Mouse (Mus musculus) left cerebral cortex, postnatal 14 days (tissue): ENCODE measurements around the gene Ltn1. TPM values are rescaled to one million over a fixed set of nuclear protein-coding genes. Genes with fewer than 3 reads are reported as not detected.

Experiments used
- DNase-seq, 2 experiments: peaks; one replicate each; pipeline ENCODE4 v3.0.0; 2021 to 2022; ENCODE audit warnings: low spot score in 2 of 2, mixed read lengths in 1 of 2
- intact Hi-C: fragments of 180-260 bp; cut with DNase I; formaldehyde crosslinking; loops from one replicate; pipeline ENCODE4 v1.15.1; 2025
- long read RNA-seq, 2 experiments: library from polyadenylated mRNA; stranded (forward); transcript quantifications; one replicate each; pipeline ENCODE4 v2.0.0; 2021
- total RNA-seq, 2 experiments: library from RNA; stranded (reverse); gene quantifications; 2 replicates each; pipeline ENCODE4 v1.2.3; 2021

The Ltn1 gene
- total RNA-seq: 10 to 100 TPM; 47.6 to 48.1 TPM
- long read RNA-seq, experiment 1, full-length matches to known transcripts: 6 of 13 reads
- long read RNA-seq, experiment 1, partial matches to known transcripts: 5 of 13 reads
- long read RNA-seq, experiment 1, other reads (novel, unspliced or antisense): 2 of 13 reads
- long read RNA-seq, experiment 2, full-length matches to known transcripts: 7 of 15 reads
- long read RNA-seq, experiment 2, partial matches to known transcripts: 4 of 15 reads
- long read RNA-seq, experiment 2, other reads (novel, unspliced or antisense): 4 of 15 reads

- DNase-seq: peak; percentile 99
- intact Hi-C loops: no loop called here
Observed at GRCm38 (mm10) chr16:87432033-87432814, at the start of gene Ltn1. Gene Ltn1 (minus strand): TSS chr16:87432612.

- intact Hi-C loops: loop anchor here (5.0 kb wide), 1 partner anchor 48 kb away; no protein-coding TSS in a partner anchor
- DNase-seq: no peak
Observed at GRCm38 (mm10) chr16:87470579-87470978, 38.2 kb upstream of the Ltn1 start.

GRCm38 (mm10) chr16:87458752-87459151 is 26.3 kb upstream of the Ltn1 start:
- intact Hi-C loops: no loop called here
- DNase-seq: no peak

GRCm38 (mm10) chr16:87455180-87455611 is 22.8 kb upstream of the Ltn1 start:
- intact Hi-C loops: loop anchor here (2.0 kb wide), 1 partner anchor 14 kb away; the partner anchor contains the start of gene Rwdd2b
- peak in 1 of 2 experiments; percentile 35 for DNase-seq

GRCm38 (mm10) chr16:87454419-87455179 is 22.2 kb upstream of the Ltn1 start, which contains the start of gene Usp16:
Gene Usp16 (plus strand): TSS chr16:87454703.
- intact Hi-C loops: loop anchor here (2.0 kb wide), 1 partner anchor 14 kb away; the partner anchor contains the start of gene Rwdd2b
- DNase-seq: peak; percentile 93 to 94

- intact Hi-C loops: no loop called here
- no peak for DNase-seq
Observed at GRCm38 (mm10) chr16:87453226-87453625, 20.8 kb upstream of the Ltn1 start.

GRCm38 (mm10) chr16:87445528-87445927 is 13.1 kb upstream of the Ltn1 start:
- intact Hi-C loops: no loop called here
- no peak for DNase-seq

GRCm38 (mm10) chr16:87445110-87445509 is 12.7 kb upstream of the Ltn1 start:
- intact Hi-C loops: no loop called here
- DNase-seq: no peak

GRCm38 (mm10) chr16:87444071-87444470 is 11.7 kb upstream of the Ltn1 start:
- DNase-seq: no peak
- intact Hi-C loops: no loop called here

- intact Hi-C loops: no loop called here
Observed at GRCm38 (mm10) chr16:87443245-87443644, 10.8 kb upstream of the Ltn1 start.

GRCm38 (mm10) chr16:87442291-87442690 is 9.9 kb upstream of the Ltn1 start:
- DNase-seq: peak in 1 of 2 experiments; percentile 55
- intact Hi-C loops: no loop called here

More at GRCm38 (mm10) chr16:87443245-87443644, 10.8 kb upstream of the Ltn1 start:
- no peak for DNase-seq

- DNase-seq: no peak
- intact Hi-C loops: loop anchor here (2.0 kb wide), 1 partner anchor 14 kb away; the partner anchor contains the start of gene Usp16
Observed at GRCm38 (mm10) chr16:87441089-87441488, 8.7 kb upstream of the Ltn1 start.

GRCm38 (mm10) chr16:87440184-87440686 is 7.8 kb upstream of the Ltn1 start, which contains the start of gene Rwdd2b:
Gene Rwdd2b (minus strand): TSS chr16:87440573.
- intact Hi-C loops: loop anchor here (2.0 kb wide), 1 partner anchor 15 kb away; the partner anchor contains the start of gene Usp16
- DNase-seq: peak; percentile 93 to 95

GRCm38 (mm10) chr16:87438697-87439096 is 6.3 kb upstream of the Ltn1 start:
- no peak for DNase-seq
- intact Hi-C loops: no loop called here

- DNase-seq: no peak
- intact Hi-C loops: no loop called here
Observed at GRCm38 (mm10) chr16:87437096-87437495, 4.7 kb upstream of the Ltn1 start.

GRCm38 (mm10) chr16:87435411-87436205 is 3.2 kb upstream of the Ltn1 start:
- no peak for DNase-seq
- intact Hi-C loops: no loop called here

- intact Hi-C loops: no loop called here
Observed at GRCm38 (mm10) chr16:87434946-87435345, 2.5 kb upstream of the Ltn1 start.

GRCm38 (mm10) chr16:87434266-87434665 is 1.9 kb upstream of the Ltn1 start:
- no peak for DNase-seq
- intact Hi-C loops: no loop called here

More at GRCm38 (mm10) chr16:87434946-87435345, 2.5 kb upstream of the Ltn1 start:
- DNase-seq: no peak
